Mouse (Mus musculus) erythroblast, embryonic 14.5 days (primary cell): Measurements from ENCODE around the gene Ptpn14.

Experiments
- GATA1 ChIP-seq: IDR thresholded peaks from 2 replicates; pipeline ENCODE4 v1.6.1; 2012; ENCODE audit warnings: low read length, inconsistent platforms, mixed read lengths
- TAL1 ChIP-seq: IDR thresholded peaks from 3 replicates; pipeline ENCODE4 v1.6.1; 2012; ENCODE audit warnings: low read length, inconsistent platforms, mixed read lengths

- TF ChIP-seq GATA1 (no peak), TAL1 (no peak)
These were observed 132.3 kb downstream of the Ptpn14 start for GRCm38 (mm10) chr1:189860112-189860941.
